Mouse (Mus musculus) liver, embryonic 13.5 days (tissue): ENCODE results near the gene Ttll5. TPM values are rescaled to one million over a fixed set of nuclear protein-coding genes. Genes with fewer than 3 reads are reported as not detected.

Experiments
- ATAC-seq: fragments of 200-750 bp; cut with Nextera tagmentation; 2 replicates; pipeline ENCODE4 v1.8.0; 2017; ENCODE audit warnings: low read depth, mild to moderate bottlenecking, moderate number of reproducible peaks, moderate library complexity
- DNase-seq: peaks from one replicate; pipeline ENCODE4 v3.0.0; 2022
- H3K27ac ChIP-seq: fragments of 300-500 bp; sonication (generic); 2 replicates; pipeline ENCODE4 v1.5.1; 2015; ENCODE audit warnings: moderate library complexity, mild to moderate bottlenecking, inconsistent platforms
- H3K27me3 ChIP-seq: fragments of 300-500 bp; sonication (generic); 2 replicates; pipeline ENCODE4 v1.6.1; 2015; ENCODE audit warnings: mild to moderate bottlenecking, inconsistent platforms
- H3K36me3 ChIP-seq: fragments of 300-500 bp; sonication (generic); 2 replicates; pipeline ENCODE4 v1.6.1; 2015; ENCODE audit warnings: mild to moderate bottlenecking, inconsistent platforms
- H3K4me1 ChIP-seq: fragments of 300-500 bp; sonication (generic); replicated peaks from 2 replicates; pipeline ENCODE4 v1.6.1; 2015; ENCODE audit warnings: inconsistent platforms
- H3K4me2 ChIP-seq: fragments of 300-500 bp; sonication (generic); 2 replicates; pipeline ENCODE4 v1.6.1; 2015; ENCODE audit warnings: inconsistent platforms, mild to moderate bottlenecking, moderate library complexity
- H3K4me3 ChIP-seq: fragments of 300-500 bp; sonication (generic); replicated peaks from 2 replicates; pipeline ENCODE4 v1.5.1; 2015; ENCODE audit warnings: mild to moderate bottlenecking, inconsistent platforms
- H3K9ac ChIP-seq: fragments of 300-500 bp; sonication (generic); 2 replicates; pipeline ENCODE4 v1.6.1; 2015; ENCODE audit warnings: mild to moderate bottlenecking, inconsistent platforms
- H3K9me3 ChIP-seq: fragments of 300-500 bp; sonication (generic); replicated peaks from 2 replicates; pipeline ENCODE4 v1.6.1; 2016; ENCODE audit warnings: inconsistent platforms
- WGBS: fragments of 180-500 bp; shearing (Covaris S2); methylation state at CpG from one replicate; pipeline ENCODE4 v1.1.7; 2015; ENCODE audit not compliant: insufficient replicate concordance; 5-methylcytosine and 5-hydroxymethylcytosine counted together
- polyA plus RNA-seq: library from polyadenylated mRNA; unstranded; fragments of >200 nt; fragmentation: Nextera tagmentation; extraction: Ambion mirVana; gene quantifications from 2 replicates; pipeline ENCODE4 v1.2.1, GENCODE M21; 2015

Ttll5 gene
- polyA plus RNA-seq, 1 experiment from 2014 or later: 5.0 TPM

- DNase-seq: no peak
- no peak overlapping the region for H3K27ac ChIP-seq
- H3K36me3 ChIP-seq: peaks cover 19% of the 10 kb centered on the region; the same call in 1 of the 2 replicates
- 0 out of 2 replicates have a peak, but pooled peaks cover 3% of the 10 kb centered on the region for H3K4me1 ChIP-seq
- no peak overlapping the region for H3K4me3 ChIP-seq
- no peak overlapping the region for H3K9ac ChIP-seq
- no peak overlapping the region for H3K4me2 ChIP-seq
- H3K27me3 ChIP-seq: no peaks in the 10 kb centered on the region
- WGBS: 78% methylated on average over 3 of the region's 3 CpGs
- ATAC-seq: no peak
- H3K9me3 ChIP-seq: no peaks in the 10 kb centered on the region
Measured at GRCm38 (mm10) chr12:85954167-85954566, 129.7 kb downstream of the Ttll5 start.

- H3K27me3 ChIP-seq: no peaks in the 10 kb centered on the region
- 74% methylated on average over 8 of the region's 8 CpGs for WGBS
- no peak overlapping the region for H3K27ac ChIP-seq
- H3K4me2 ChIP-seq: no peak overlapping the region
- H3K4me1 ChIP-seq: 0 out of 2 replicates have a peak, but pooled peaks cover 3% of the 10 kb centered on the region
- peaks cover 19% of the 10 kb centered on the region; the same call in 1 of the 2 replicates for H3K36me3 ChIP-seq
- DNase-seq (no peak), ATAC-seq (no peak)
- H3K9me3 ChIP-seq: no peaks in the 10 kb centered on the region
- no peak overlapping the region for H3K9ac ChIP-seq
- H3K4me3 ChIP-seq: no peak overlapping the region
Measured at GRCm38 (mm10) chr12:85955062-85955461, 130.6 kb downstream of the Ttll5 start.

- Histone ChIP-seq H3K27ac (no peak overlapping the region), H3K4me1 (0 out of 2 replicates have a peak, but pooled peaks cover 3% of the 10 kb centered on the region), H3K4me2 (no peak overlapping the region), H3K9ac (no peak overlapping the region), H3K9me3 (no peaks in the 10 kb centered on the region), H3K4me3 (no peak overlapping the region), H3K36me3 (peaks cover 19% of the 10 kb centered on the region; the same call in 1 of the 2 replicates), H3K27me3 (no peaks in the 10 kb centered on the region)
- WGBS: 40% methylated on average over 3 of the region's 3 CpGs
- ATAC-seq (no peak), DNase-seq (no peak)
Measured at GRCm38 (mm10) chr12:85955690-85956089, 131.2 kb downstream of the Ttll5 start.

GRCm38 (mm10) chr12:85956251-85956650, 131.8 kb downstream of the Ttll5 start:
- Histone ChIP-seq H3K27me3 (no peaks in the 10 kb centered on the region), H3K4me2 (no peak overlapping the region), H3K36me3 (peaks cover 19% of the 10 kb centered on the region; the same call in 1 of the 2 replicates), H3K27ac (no peak overlapping the region), H3K9me3 (no peaks in the 10 kb centered on the region), H3K9ac (no peak overlapping the region), H3K4me3 (no peak overlapping the region), H3K4me1 (no peaks in the 10 kb centered on the region)
- DNase-seq: no peak
- ATAC-seq: no peak
- WGBS: 71% methylated on average over 6 of the region's 6 CpGs

- WGBS: 62% methylated on average over 2 of the region's 2 CpGs
- no peaks in the 10 kb centered on the region for H3K9me3 ChIP-seq
Measured at GRCm38 (mm10) chr12:85958460-85958859, 134.0 kb downstream of the Ttll5 start.

GRCm38 (mm10) chr12:85959822-85960501, 135.5 kb downstream of the Ttll5 start:
- H3K4me1 ChIP-seq: peaks cover 8% of the 10 kb centered on the region
- ATAC-seq: no peak
- H3K27me3 ChIP-seq: no peaks in the 10 kb centered on the region
- DNase-seq: no peak
- no peak overlapping the region for H3K4me3 ChIP-seq
- no peak overlapping the region for H3K27ac ChIP-seq
- H3K36me3 ChIP-seq: peaks cover 14% of the 10 kb centered on the region; the same call in 1 of the 2 replicates
- H3K9me3 ChIP-seq: no peaks in the 10 kb centered on the region
- 73% methylated on average over 10 of the region's 10 CpGs for WGBS
- H3K9ac ChIP-seq: no peak overlapping the region
- H3K4me2 ChIP-seq: no peak overlapping the region

More at GRCm38 (mm10) chr12:85958460-85958859, 134.0 kb downstream of the Ttll5 start:
- ATAC-seq (no peak), DNase-seq (no peak)
- peaks cover 8% of the 10 kb centered on the region for H3K4me1 ChIP-seq
- no peak overlapping the region for H3K4me2 ChIP-seq
- no peaks in the 10 kb centered on the region for H3K27me3 ChIP-seq
- no peak overlapping the region for H3K27ac ChIP-seq
- peaks cover 19% of the 10 kb centered on the region; the same call in 1 of the 2 replicates for H3K36me3 ChIP-seq
- no peak overlapping the region for H3K4me3 ChIP-seq
- no peak overlapping the region for H3K9ac ChIP-seq

- WGBS: 74% methylated on average over 4 of the region's 4 CpGs
- no peak overlapping the region for H3K27ac ChIP-seq
Measured at GRCm38 (mm10) chr12:85960699-85961098, 136.2 kb downstream of the Ttll5 start.

GRCm38 (mm10) chr12:85963160-85963559, 138.7 kb downstream of the Ttll5 start:
- no peak overlapping the region for H3K9ac ChIP-seq
- no peak for DNase-seq

More at GRCm38 (mm10) chr12:85960699-85961098, 136.2 kb downstream of the Ttll5 start:
- Histone ChIP-seq H3K9ac (no peak overlapping the region), H3K4me2 (no peak overlapping the region), H3K36me3 (peaks cover 14% of the 10 kb centered on the region; the same call in 1 of the 2 replicates), H3K4me1 (peaks cover 8% of the 10 kb centered on the region), H3K4me3 (no peak overlapping the region), H3K27me3 (no peaks in the 10 kb centered on the region), H3K9me3 (no peaks in the 10 kb centered on the region)
- ATAC-seq (no peak), DNase-seq (no peak)

GRCm38 (mm10) chr12:85963699-85964098, 139.2 kb downstream of the Ttll5 start:
- no peak for DNase-seq
- WGBS: 84% methylated on average over 11 of the region's 11 CpGs
- no peak for ATAC-seq
- no peaks in the 10 kb centered on the region for H3K27me3 ChIP-seq
- peaks cover 7% of the 10 kb centered on the region; the same call in 1 of the 2 replicates for H3K36me3 ChIP-seq
- no peak overlapping the region for H3K27ac ChIP-seq
- no peaks in the 10 kb centered on the region for H3K9me3 ChIP-seq
- H3K9ac ChIP-seq: no peak overlapping the region
- no peak overlapping the region for H3K4me2 ChIP-seq
- no peak overlapping the region for H3K4me3 ChIP-seq
- H3K4me1 ChIP-seq: peaks cover 8% of the 10 kb centered on the region

More at GRCm38 (mm10) chr12:85963160-85963559, 138.7 kb downstream of the Ttll5 start:
- 29% methylated on average over 2 of the region's 2 CpGs for WGBS
- no peak for ATAC-seq
- Histone ChIP-seq H3K27ac (no peak overlapping the region), H3K4me3 (no peak overlapping the region), H3K27me3 (no peaks in the 10 kb centered on the region), H3K36me3 (peaks cover 7% of the 10 kb centered on the region; the same call in 1 of the 2 replicates), H3K9me3 (no peaks in the 10 kb centered on the region), H3K4me1 (peaks cover 8% of the 10 kb centered on the region), H3K4me2 (no peak overlapping the region)

GRCm38 (mm10) chr12:85964436-85964835, 140.0 kb downstream of the Ttll5 start:
- Histone ChIP-seq H3K27me3 (no peaks in the 10 kb centered on the region), H3K4me1 (peaks cover 9% of the 10 kb centered on the region), H3K9ac (no peak overlapping the region), H3K27ac (no peak overlapping the region), H3K4me3 (no peak overlapping the region), H3K9me3 (no peaks in the 10 kb centered on the region), H3K4me2 (no peak overlapping the region), H3K36me3 (peaks cover 7% of the 10 kb centered on the region; the same call in 1 of the 2 replicates)
- ATAC-seq: no peak
- DNase-seq: no peak
- WGBS: 73% methylated on average over 3 of the region's 3 CpGs

GRCm38 (mm10) chr12:85967812-85968211, 143.4 kb downstream of the Ttll5 start:
- Histone ChIP-seq H3K27me3 (no peaks in the 10 kb centered on the region), H3K4me2 (no peak overlapping the region), H3K4me3 (no peak overlapping the region), H3K4me1 (peaks cover 18% of the 10 kb centered on the region), H3K27ac (no peak overlapping the region), H3K9ac (no peak overlapping the region), H3K9me3 (no peaks in the 10 kb centered on the region), H3K36me3 (peaks cover 7% of the 10 kb centered on the region; the same call in 1 of the 2 replicates)
- ATAC-seq: no peak
- no peak for DNase-seq

GRCm38 (mm10) chr12:85968409-85968808, 143.9 kb downstream of the Ttll5 start:
- Histone ChIP-seq H3K9me3 (no peaks in the 10 kb centered on the region), H3K4me3 (no peak overlapping the region), H3K9ac (no peak overlapping the region), H3K36me3 (peaks cover 7% of the 10 kb centered on the region; the same call in 1 of the 2 replicates), H3K4me2 (no peak overlapping the region), H3K4me1 (peaks cover 17% of the 10 kb centered on the region), H3K27ac (no peak overlapping the region), H3K27me3 (no peaks in the 10 kb centered on the region)
- DNase-seq (no peak), ATAC-seq (no peak)
- WGBS: 67% methylated on average over 4 of the region's 4 CpGs
